Mouse (Mus musculus) embryonic facial prominence, embryonic 14.5 days (tissue): Measurements from ENCODE around the gene Ppp2r1b. TPM values are rescaled to one million over a fixed set of nuclear protein-coding genes. Genes with fewer than 3 reads are reported as not detected.

ENCODE experiments used
- ATAC-seq: fragments of 200-750 bp; cut with Nextera tagmentation; 2 replicates; pipeline ENCODE4 v1.8.0; 2017; ENCODE audit warnings: low read depth, moderate number of reproducible peaks, moderate TSS enrichment
- DNase-seq: peaks from one replicate; pipeline ENCODE4 v3.0.0-alpha.2; 2015; ENCODE audit warnings: low spot score
- H3K27ac ChIP-seq: fragments of 300-500 bp; sonication (generic); replicated peaks from 2 replicates; pipeline ENCODE4 v1.5.1; 2014; ENCODE audit warnings: low read depth, mild to moderate bottlenecking, low read length, moderate library complexity
- H3K27me3 ChIP-seq: fragments of 300-500 bp; sonication (generic); replicated peaks from 2 replicates; pipeline ENCODE4 v1.6.1; 2014; ENCODE audit warnings: low read length; ENCODE audit not compliant: control insufficient read depth, insufficient read depth
- H3K36me3 ChIP-seq: fragments of 300-500 bp; sonication (generic); 2 replicates; pipeline ENCODE4 v1.6.1; 2014; ENCODE audit warnings: low read length, mixed read lengths; ENCODE audit not compliant: control insufficient read depth, insufficient read depth
- H3K4me1 ChIP-seq: fragments of 300-500 bp; sonication (generic); 2 replicates; pipeline ENCODE4 v1.6.1; 2014; ENCODE audit warnings: antibody characterized with exemption, low read length; ENCODE audit not compliant: control insufficient read depth, insufficient read depth
- H3K4me2 ChIP-seq: fragments of 300-500 bp; sonication (generic); 2 replicates; pipeline ENCODE4 v1.6.1; 2014; ENCODE audit warnings: low read depth, mild to moderate bottlenecking, low read length, moderate library complexity, mixed read lengths
- H3K4me3 ChIP-seq: fragments of 300-500 bp; sonication (generic); 2 replicates; pipeline ENCODE4 v1.5.1; 2014; ENCODE audit warnings: low read depth, mild to moderate bottlenecking, low read length
- H3K9ac ChIP-seq: fragments of 300-500 bp; sonication (generic); 2 replicates; pipeline ENCODE4 v1.6.1; 2014; ENCODE audit warnings: low read depth, mild to moderate bottlenecking, low read length, moderate library complexity, mixed read lengths
- H3K9me3 ChIP-seq: fragments of 300-500 bp; sonication (generic); 2 replicates; pipeline ENCODE4 v1.6.1; 2016; ENCODE audit warnings: low read length; ENCODE audit not compliant: control insufficient read depth
- WGBS: fragments of 180-500 bp; shearing (Covaris S2); extraction: QIAGEN DNeasy Blood & Tissue Kit; methylation state at CpG from one replicate; pipeline ENCODE4 v1.1.7; 2014; 5-methylcytosine and 5-hydroxymethylcytosine counted together
- polyA plus RNA-seq: library from polyadenylated mRNA; unstranded; fragments of >200 nt; fragmentation: Nextera tagmentation; extraction: Ambion mirVana; gene quantifications from 2 replicates; pipeline ENCODE4 v1.2.1, GENCODE M21; 2014

Ppp2r1b gene
- polyA plus RNA-seq, 1 experiment from 2014 or later = 55.7 TPM

- Histone ChIP-seq H3K4me1 (no peaks in the 10 kb centered on the region), H3K4me3 (no peak overlapping the region), H3K27ac (no peak overlapping the region), H3K4me2 (no peak overlapping the region), H3K9me3 (no peaks in the 10 kb centered on the region), H3K36me3 (0 out of 2 replicates have a peak, but pooled peaks cover 2% of the 10 kb centered on the region), H3K9ac (no peak overlapping the region), H3K27me3 (no peaks in the 10 kb centered on the region)
- ATAC-seq (no peak), DNase-seq (no peak)
- WGBS = 73% methylated on average over 5 of the region's 5 CpGs
Measured at GRCm38 (mm10) chr9:50922363-50923153, 77.5 kb downstream of the Ppp2r1b start.

DNA sequence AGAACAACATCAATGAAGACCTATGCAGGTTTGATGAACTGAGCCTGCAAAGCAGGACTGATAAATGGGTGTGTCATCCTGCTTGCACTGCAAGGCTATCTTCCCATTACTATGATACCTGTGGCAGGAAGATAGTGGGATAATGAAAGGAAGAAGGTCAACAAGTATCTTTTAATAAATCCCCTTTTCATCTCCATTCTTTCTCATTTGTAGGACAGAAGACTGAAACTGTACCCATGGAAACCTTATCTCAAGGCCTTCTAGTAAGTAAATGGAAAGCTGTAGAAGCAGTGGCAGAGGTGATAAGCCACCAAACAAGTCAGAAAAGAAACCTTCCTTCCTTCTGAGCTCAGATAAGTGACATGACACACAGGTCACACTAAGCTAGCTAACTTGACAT, 79.4 kb downstream of the Ppp2r1b start:
- DNase-seq (no peak), ATAC-seq (no peak)
- Histone ChIP-seq H3K27ac (no peak overlapping the region), H3K9me3 (no peaks in the 10 kb centered on the region), H3K4me1 (no peaks in the 10 kb centered on the region), H3K4me2 (no peak overlapping the region), H3K4me3 (no peak overlapping the region), H3K36me3 (0 out of 2 replicates have a peak, but pooled peaks cover 7% of the 10 kb centered on the region), H3K27me3 (no peaks in the 10 kb centered on the region), H3K9ac (no peak overlapping the region)

- Histone ChIP-seq H3K9me3 (no peaks in the 10 kb centered on the region), H3K4me2 (no peak overlapping the region), H3K9ac (no peak overlapping the region), H3K4me3 (no peak overlapping the region), H3K27me3 (no peaks in the 10 kb centered on the region), H3K27ac (no peak overlapping the region), H3K36me3 (0 out of 2 replicates have a peak, but pooled peaks cover 7% of the 10 kb centered on the region), H3K4me1 (no peaks in the 10 kb centered on the region)
- DNase-seq (no peak), ATAC-seq (no peak)
- WGBS = 87% methylated on average over 4 of the region's 4 CpGs
Measured at GRCm38 (mm10) chr9:50925801-50926200, 80.7 kb downstream of the Ppp2r1b start.

- ATAC-seq (no peak), DNase-seq (no peak)
- no peak overlapping the region for H3K9ac ChIP-seq
- no peaks in the 10 kb centered on the region for H3K27me3 ChIP-seq
- no peak overlapping the region for H3K4me2 ChIP-seq
- no peak overlapping the region for H3K4me3 ChIP-seq
- no peak overlapping the region for H3K27ac ChIP-seq
- peaks cover 12% of the 10 kb centered on the region; the same call in 1 of the 2 replicates for H3K36me3 ChIP-seq
- H3K9me3 ChIP-seq = no peaks in the 10 kb centered on the region
- no peaks in the 10 kb centered on the region for H3K4me1 ChIP-seq
Measured at GRCm38 (mm10) chr9:50929986-50930385, 84.9 kb downstream of the Ppp2r1b start.

DNA sequence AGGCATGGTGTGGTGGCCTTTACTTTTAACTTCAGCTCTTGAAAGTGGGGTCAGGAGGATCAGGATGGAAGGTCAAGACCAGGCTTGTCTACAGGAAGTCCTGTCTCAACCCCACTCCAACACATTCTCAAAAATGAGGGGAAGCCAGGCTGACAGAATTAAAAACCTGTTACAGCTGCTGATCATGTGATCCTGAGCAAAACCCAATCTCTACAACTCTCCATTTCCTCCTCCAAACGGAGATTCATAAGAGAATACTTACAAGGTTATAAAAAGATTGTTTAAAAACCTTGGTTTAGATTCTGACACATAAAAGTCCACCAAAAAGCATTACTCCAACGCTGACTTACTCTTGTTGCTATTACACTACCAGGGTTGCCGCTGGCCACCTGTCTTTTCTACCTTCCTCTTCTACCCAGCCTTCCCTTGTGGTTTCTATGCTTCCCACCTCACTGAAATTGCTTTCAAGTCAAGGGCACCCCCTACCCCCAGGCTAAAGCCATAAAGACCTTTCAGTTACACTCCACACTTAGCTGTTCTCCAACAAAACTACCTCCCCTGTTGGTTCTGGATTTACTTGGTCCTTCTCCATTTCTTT, 96.8 kb downstream of the Ppp2r1b start:
- 80% methylated on average over 3 of the region's 3 CpGs for WGBS
- no peak overlapping the region for H3K9ac ChIP-seq
- H3K4me2 ChIP-seq = no peak overlapping the region
- no peak for DNase-seq
- no peaks in the 10 kb centered on the region for H3K27me3 ChIP-seq
- H3K4me1 ChIP-seq = no peaks in the 10 kb centered on the region
- no peaks in the 10 kb centered on the region for H3K36me3 ChIP-seq
- H3K27ac ChIP-seq = no peak overlapping the region
- no peaks in the 10 kb centered on the region for H3K9me3 ChIP-seq
- no peak for ATAC-seq
- H3K4me3 ChIP-seq = no peak overlapping the region

GRCm38 (mm10) chr9:50942711-50943110, 97.6 kb downstream of the Ppp2r1b start:
- Histone ChIP-seq H3K9ac (no peak overlapping the region), H3K4me2 (no peak overlapping the region), H3K27me3 (no peaks in the 10 kb centered on the region), H3K36me3 (no peaks in the 10 kb centered on the region), H3K9me3 (no peaks in the 10 kb centered on the region), H3K4me3 (no peak overlapping the region), H3K4me1 (no peaks in the 10 kb centered on the region), H3K27ac (no peak overlapping the region)
- WGBS = 88% methylated on average over 2 of the region's 2 CpGs
- DNase-seq (no peak), ATAC-seq (no peak)

Other genes with a start within 250 kb of the Ppp2r1b start
- 300 and 330 TPM in 2 replicates for gene Sdhd, start 241.5 kb upstream of the Ppp2r1b start, polyA plus RNA-seq
- gene Timm8b, start 241.4 kb upstream of the Ppp2r1b start, polyA plus RNA-seq = 239 and 285 TPM in 2 replicates
- gene Pih1d2, start 228.0 kb upstream of the Ppp2r1b start, polyA plus RNA-seq = 3.2 and 5.8 TPM in 2 replicates
- 21.5 and 24.3 TPM in 2 replicates for gene Nkapd1, start 227.8 kb upstream of the Ppp2r1b start, polyA plus RNA-seq
- 60.1 and 65.9 TPM in 2 replicates for gene Dlat, start 185.5 kb upstream of the Ppp2r1b start, polyA plus RNA-seq
- gene Dixdc1, start 105.8 kb upstream of the Ppp2r1b start, polyA plus RNA-seq = 14.0 and 16.9 TPM in 2 replicates
- gene 2310030G06Rik, start 98.8 kb upstream of the Ppp2r1b start, polyA plus RNA-seq = 4.0 and 6.8 TPM in 2 replicates
- 218 and 275 TPM in 2 replicates for gene Cryab, start 94.0 kb upstream of the Ppp2r1b start, polyA plus RNA-seq
- 112 and 136 TPM in 2 replicates for gene Hspb2, start 92.9 kb upstream of the Ppp2r1b start, polyA plus RNA-seq
- 10.2 and 14.2 TPM in 2 replicates for gene Fdxacb1, start 77.1 kb upstream of the Ppp2r1b start, polyA plus RNA-seq
- gene Alg9, start 70.3 kb upstream of the Ppp2r1b start, polyA plus RNA-seq = 35.7 and 38.2 TPM in 2 replicates
- gene 1110032A03Rik, start 69.8 kb upstream of the Ppp2r1b start, polyA plus RNA-seq = 32.5 and 41.2 TPM in 2 replicates
- gene Sik2, start 163.8 kb downstream of the Ppp2r1b start, polyA plus RNA-seq = 13.8 and 15.8 TPM in 2 replicates
- 0.31 and 0.39 TPM in 2 replicates for gene Btg4, start 215.6 kb downstream of the Ppp2r1b start, polyA plus RNA-seq
- gene Layn, start 231.8 kb downstream of the Ppp2r1b start, polyA plus RNA-seq = 5.0 and 6.0 TPM in 2 replicates